Mouse (Mus musculus) embryonic stem cell, embryonic (primary cell): ENCODE results near the gene B4galnt4.

Experiments
- CTCF ChIA-PET, 4 experiments: fragments of 300-600 bp in 2 of 4; fragments of 350-600 bp in 2 of 4; sonication (Branson Sonifier 250); formaldehyde crosslinking; loops; one replicate each; lab custom pipeline; 2022; ENCODE audit warnings: inconsistent platforms in 2 of 4; lab: Charles Lee
- POLR2A ChIA-PET, 4 experiments: fragments of 300-600 bp in 2 of 4; fragments of 350-600 bp in 2 of 4; sonication (Branson Sonifier 250); formaldehyde crosslinking; loops; one replicate each; lab custom pipeline; 2022; ENCODE audit warnings: antibody characterized with exemption in 4 of 4, inconsistent platforms in 1 of 4; lab: Charles Lee

Gene B4galnt4

DNA sequence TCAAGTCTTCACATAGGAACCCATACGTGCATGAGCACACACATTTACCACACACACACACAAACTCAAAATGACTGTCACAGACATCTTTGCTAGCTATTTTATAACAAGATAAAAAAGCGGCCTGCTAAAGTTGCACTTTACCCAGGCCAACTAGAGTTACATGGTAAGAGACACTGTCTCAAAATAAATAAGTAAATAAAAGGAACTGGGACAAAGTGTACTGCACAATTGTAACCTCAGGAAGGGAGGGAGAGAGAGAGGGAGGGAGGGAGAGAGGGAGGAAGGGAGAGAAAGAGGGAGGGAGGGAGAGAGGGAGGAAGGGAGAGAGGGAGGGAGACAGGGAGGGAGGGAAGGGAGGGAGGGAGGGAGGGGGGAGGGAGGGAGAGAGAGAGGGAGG is 8.5 kb upstream of the B4galnt4 start:
- ChIA-PET POLR2A (interaction anchor here in 3 of 4 experiments (0.6 to 2.5 kb wide), 17 partner anchors 8 to 125 kb away, joined by 3 to 31 read pairs (median 4); partner anchors contain the start of genes B4galnt4 (in 1 of the 3), Ifitm1 (in 1 of the 3) and Pgghg (in 1 of the 3)), CTCF (interaction anchor here in 1 of 4 experiments (1.5 to 2.2 kb wide), 3 partner anchors 17 to 144 kb away, joined by 6 to 13 read pairs (median 9); no protein-coding TSS in a partner anchor)

DNA sequence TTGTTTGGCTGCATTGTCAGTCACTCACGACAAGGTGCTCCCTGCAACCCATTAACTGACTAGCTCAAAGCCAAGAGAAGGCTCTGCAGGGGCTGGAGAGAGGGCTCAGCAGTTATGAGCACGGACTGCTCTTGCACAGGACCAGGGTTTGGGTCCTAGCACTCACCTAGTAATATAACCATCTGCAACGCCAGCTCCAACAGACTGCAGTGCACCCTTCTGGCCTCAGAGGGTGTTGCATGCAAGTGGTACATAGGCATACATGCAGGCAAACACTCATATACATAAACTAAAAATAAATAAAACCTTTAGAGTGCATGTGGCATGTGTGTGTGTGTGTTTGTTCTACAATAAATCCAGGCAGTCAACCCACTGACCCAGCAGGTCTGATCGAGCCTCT is 5.1 kb upstream of the B4galnt4 start:
- ChIA-PET POLR2A (interaction anchor here in 3 of 4 experiments (0.7 to 2.3 kb wide), 28 partner anchors 8 to 306 kb away, joined by 3 to 14 read pairs (median 4); partner anchors contain the start of genes Hras (in 1 of the 3), Lrrc56 (in 1 of the 3), Pgghg (in 1 of the 3) and Rnh1 (in 1 of the 3)), CTCF (interaction anchor here (0.6 to 2.5 kb wide), 19 partner anchors 8 to 1692 kb away, joined by 3 to 13 read pairs (median 4); partner anchors contain the start of genes Lrrc56 (in 1 of the 4) and Utf1 (in 1 of the 4))

DNA sequence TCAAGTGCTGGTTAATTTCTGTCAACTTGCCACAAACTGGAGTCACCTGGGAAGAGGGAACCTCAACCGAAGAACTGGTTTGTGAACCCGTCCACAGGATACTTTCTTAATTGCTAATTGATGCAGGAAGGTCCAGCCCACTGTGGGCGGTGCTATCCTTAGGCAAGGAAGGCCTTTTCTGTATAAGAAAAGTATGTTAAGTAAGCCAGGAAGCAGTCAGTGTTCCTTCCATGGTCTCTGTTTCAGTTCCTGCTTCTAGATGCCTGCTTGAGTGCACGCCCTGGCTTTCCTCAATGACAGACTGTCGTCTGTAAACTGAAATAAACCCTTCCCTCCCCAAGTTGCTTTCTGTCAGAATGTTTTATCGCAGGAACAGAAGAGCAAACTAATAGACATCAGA is 3.9 kb upstream of the B4galnt4 start:
- ChIA-PET POLR2A (interaction anchor here in 2 of 4 experiments (1.1 to 1.8 kb wide), 5 partner anchors 9 to 67 kb away, joined by 3 to 5 read pairs (median 4); partner anchors contain the start of gene Sigirr (in 1 of the 2)), CTCF (interaction anchor here in 3 of 4 experiments (1.0 to 2.4 kb wide), 7 partner anchors 7 to 149 kb away, joined by 3 to 13 read pairs (median 5); no protein-coding TSS in a partner anchor)

DNA sequence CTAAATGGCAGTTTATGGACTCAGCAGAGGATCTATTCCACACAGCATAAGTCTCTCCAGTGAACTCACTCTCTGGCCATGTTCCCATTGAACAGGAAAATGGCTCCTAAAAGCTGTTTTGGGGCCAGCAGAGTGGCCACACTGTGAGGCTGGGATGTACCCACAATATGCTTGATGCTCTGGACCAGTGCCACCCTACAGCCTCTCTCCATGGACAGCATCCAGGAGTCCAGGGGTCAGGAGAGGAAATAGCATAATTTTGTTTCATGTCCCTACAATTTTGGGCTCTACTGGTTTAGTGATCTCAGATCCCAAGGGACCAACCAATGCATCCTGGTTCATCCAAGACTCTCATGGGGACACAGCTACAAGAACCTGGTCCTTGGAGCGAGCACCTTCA is 3.4 kb upstream of the B4galnt4 start:
- ChIA-PET POLR2A (interaction anchor here in 2 of 4 experiments (0.5 to 1.2 kb wide), 2 partner anchors 12 to 113 kb away, joined by 3 read pairs; no protein-coding TSS in a partner anchor), CTCF (no interaction called here)

DNA sequence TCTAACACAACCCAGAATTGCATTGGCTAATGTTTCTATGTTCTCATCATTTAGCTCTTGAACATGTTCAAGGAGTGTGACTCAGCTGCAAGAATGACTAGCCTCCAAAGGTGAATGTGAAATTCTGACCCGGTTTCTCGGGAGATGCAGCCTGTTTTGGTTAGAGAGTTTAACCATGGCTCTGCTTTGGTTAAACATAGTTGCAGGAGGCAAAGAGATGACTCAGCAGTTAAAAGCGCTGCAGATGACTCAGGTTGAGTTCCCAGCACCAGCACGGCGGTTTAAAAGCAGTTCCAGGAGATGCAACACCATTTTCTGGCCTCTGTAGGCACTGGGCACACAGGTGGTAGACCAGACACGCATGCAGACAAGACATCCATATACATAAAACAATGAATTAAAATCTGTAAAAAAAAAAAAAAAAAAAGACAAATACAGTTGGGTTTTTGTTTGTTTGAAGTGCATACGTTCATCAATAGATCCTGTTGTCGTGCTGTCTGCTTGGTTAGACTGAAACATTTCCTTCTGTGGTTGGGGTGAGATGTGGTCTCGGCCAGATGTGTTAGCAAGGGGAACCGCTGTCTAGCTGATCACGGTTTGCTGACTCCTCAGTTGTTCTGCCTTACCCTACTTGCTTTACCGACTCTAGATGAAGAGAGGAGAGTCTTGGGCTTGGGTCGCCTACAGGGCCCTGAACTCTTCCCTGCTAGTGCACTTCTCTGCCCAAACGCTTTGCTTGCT is 2.1 kb upstream of the B4galnt4 start:
- ChIA-PET CTCF (interaction anchor here in 3 of 4 experiments (0.7 to 2.7 kb wide), 7 partner anchors 10 to 872 kb away, joined by 3 to 19 read pairs (median 4); no protein-coding TSS in a partner anchor), POLR2A (interaction anchor here in 2 of 4 experiments (0.6 to 1.8 kb wide), 4 partner anchors 10 to 1115 kb away, joined by 3 to 6 read pairs (median 4); partner anchors contain the start of genes Bet1l (in 1 of the 2), Ric8a (in 1 of the 2) and Utf1 (in 1 of the 2))

DNA sequence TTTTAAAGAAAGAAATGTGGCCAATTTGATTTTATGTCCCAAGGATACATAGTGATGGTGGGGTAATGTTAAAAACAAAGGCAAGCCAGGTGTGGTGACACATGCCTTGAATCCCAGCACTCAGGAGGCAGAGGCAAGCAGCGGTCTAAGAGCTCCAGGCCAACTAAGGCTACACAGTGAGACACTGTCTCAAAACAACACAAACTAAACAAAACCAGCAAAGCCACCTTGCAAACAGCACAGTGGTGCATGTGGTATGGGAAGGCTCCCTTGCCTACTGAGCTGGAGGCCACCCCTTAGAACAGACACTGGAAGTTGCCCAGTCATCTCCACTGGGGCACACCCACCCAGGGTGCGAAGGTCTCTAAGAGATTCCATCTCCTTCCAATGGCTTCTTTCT is 975 bp upstream of the B4galnt4 start:
- POLR2A ChIA-PET: interaction anchor here in 3 of 4 experiments (0.6 to 5.8 kb wide), 44 partner anchors 8 to 420 kb away, joined by 3 to 33 read pairs (median 4); partner anchors contain the start of genes Rnh1 (in 2 of the 3), Zfp941 (in 2 of the 3), Bet1l (in 1 of the 3) and Ifitm1 (in 1 of the 3)
- CTCF ChIA-PET: interaction anchor here in 3 of 4 experiments (0.5 to 2.7 kb wide), 15 partner anchors 9 to 157 kb away, joined by 3 to 19 read pairs (median 4); no protein-coding TSS in a partner anchor

DNA sequence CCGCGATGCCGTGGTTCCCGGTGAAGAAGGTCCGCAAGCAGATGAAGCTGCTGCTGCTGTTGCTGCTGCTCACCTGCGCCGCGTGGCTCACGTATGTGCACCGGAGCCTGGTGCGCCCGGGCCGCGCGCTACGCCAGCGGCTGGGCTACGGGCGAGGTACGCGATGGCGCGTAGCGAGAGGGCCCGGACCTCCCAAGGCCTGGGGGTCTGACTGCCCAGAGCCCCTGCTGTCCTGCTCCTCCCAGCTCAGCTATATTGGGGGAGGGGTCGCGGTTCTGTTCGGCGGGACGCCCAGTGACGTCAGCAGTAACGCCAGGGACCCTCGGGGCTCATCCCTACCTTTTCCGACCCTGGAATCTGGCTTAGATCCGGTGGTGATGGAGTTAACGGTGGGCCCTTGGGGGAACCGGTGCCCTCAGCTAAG is 377 bp downstream of the B4galnt4 start:
- CTCF ChIA-PET: interaction anchor here (0.5 to 2.7 kb wide), 16 partner anchors 9 to 397 kb away, joined by 3 to 19 read pairs (median 3); no protein-coding TSS in a partner anchor
- POLR2A ChIA-PET: interaction anchor here in 3 of 4 experiments (0.6 to 5.8 kb wide), 19 partner anchors 9 to 331 kb away, joined by 3 to 33 read pairs (median 4); partner anchors contain the start of genes Ifitm2 (in 1 of the 3), Sigirr (in 1 of the 3), Taldo1 (in 1 of the 3) and Urah (in 1 of the 3)

DNA sequence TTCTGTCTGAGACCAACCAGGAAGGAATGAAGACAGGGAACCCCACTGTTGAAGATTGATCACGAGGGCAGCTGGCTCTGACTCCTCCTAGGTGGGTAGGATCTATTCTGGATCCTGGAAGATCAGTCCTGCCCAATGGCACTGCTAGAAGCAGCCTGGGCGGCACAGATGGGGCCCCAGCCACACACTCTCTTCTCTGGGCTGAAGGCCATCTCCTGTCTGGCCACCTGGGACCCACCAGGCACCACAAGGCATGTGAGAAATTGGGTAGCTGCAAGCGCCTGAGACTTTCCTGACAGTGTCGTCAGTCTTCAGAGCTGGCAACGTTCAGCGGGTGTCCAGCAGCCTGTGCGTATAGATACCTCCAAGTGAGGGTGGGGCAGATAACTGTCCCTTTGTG is 1.6 kb downstream of the B4galnt4 start:
- ChIA-PET POLR2A (interaction anchor here in 3 of 4 experiments (0.6 to 5.8 kb wide), 25 partner anchors 7 to 385 kb away, joined by 3 to 33 read pairs (median 3); partner anchors contain the start of genes Ric8a (in 2 of the 3), Bet1l (in 1 of the 3), Ifitm2 (in 1 of the 3) and Rnh1 (in 1 of the 3)), CTCF (interaction anchor here in 3 of 4 experiments (0.9 to 2.5 kb wide), 5 partner anchors 8 to 153 kb away, joined by 3 to 8 read pairs (median 4); no protein-coding TSS in a partner anchor)

DNA sequence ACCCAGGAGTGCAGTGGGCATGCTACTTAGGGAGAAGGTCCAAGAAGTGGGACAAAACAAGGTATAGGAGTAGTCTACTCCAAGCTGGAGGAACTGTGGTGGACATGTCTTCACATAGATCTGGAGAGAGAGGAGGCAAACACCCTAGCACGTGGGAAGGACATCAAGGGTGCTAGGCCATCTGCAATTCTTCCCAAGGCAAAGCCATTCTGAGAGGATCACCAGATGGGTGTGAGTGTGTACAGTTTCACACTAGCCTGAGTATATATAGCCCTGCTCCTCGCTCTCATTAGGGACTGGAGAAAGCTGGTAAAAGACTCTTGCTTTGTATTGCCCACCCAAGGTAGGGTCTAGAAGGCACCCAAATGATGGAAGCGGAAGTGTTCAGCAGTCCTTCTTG is 2.4 kb downstream of the B4galnt4 start:
- CTCF ChIA-PET: interaction anchor here in 2 of 4 experiments (1.1 to 2.5 kb wide), 3 partner anchors 7 to 160 kb away, joined by 4 to 8 read pairs (median 6); no protein-coding TSS in a partner anchor
- POLR2A ChIA-PET: interaction anchor here in 3 of 4 experiments (1.0 to 5.8 kb wide), 18 partner anchors 8 to 366 kb away, joined by 3 to 33 read pairs (median 5); partner anchors contain the start of genes Bet1l (in 1 of the 3), Cend1 (in 1 of the 3), Ifitm2 (in 1 of the 3) and Ric8a (in 1 of the 3)

DNA sequence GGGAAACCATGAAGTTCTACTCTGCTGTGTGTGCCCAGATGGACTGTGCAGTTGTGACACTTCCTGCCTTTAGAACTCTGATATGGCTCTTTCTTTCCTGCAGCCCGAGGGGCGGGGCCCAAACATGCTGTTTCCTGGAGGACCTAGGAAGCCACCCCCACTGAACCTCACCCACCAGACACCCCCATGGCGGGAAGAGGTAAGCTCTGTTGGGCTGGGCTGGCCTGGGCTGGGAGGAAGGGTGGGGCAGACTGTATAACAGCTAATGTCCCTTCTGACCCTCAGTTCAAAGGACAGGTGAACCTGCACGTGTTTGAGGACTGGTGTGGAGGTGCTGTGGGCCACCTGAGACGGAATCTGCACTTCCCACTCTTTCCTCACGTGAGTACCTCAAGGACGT is 3.3 kb downstream of the B4galnt4 start:
- POLR2A ChIA-PET: interaction anchor here (0.6 to 5.8 kb wide), 34 partner anchors 9 to 365 kb away, joined by 3 to 33 read pairs (median 4); partner anchors contain the start of genes Rassf7 (in 2 of the 4), Rnh1 (in 2 of the 4), Bet1l (in 1 of the 4) and Cend1 (in 1 of the 4)
- CTCF ChIA-PET: interaction anchor here in 3 of 4 experiments (0.5 to 1.8 kb wide), 13 partner anchors 8 to 292 kb away, joined by 3 to 6 read pairs (median 4); no protein-coding TSS in a partner anchor

DNA sequence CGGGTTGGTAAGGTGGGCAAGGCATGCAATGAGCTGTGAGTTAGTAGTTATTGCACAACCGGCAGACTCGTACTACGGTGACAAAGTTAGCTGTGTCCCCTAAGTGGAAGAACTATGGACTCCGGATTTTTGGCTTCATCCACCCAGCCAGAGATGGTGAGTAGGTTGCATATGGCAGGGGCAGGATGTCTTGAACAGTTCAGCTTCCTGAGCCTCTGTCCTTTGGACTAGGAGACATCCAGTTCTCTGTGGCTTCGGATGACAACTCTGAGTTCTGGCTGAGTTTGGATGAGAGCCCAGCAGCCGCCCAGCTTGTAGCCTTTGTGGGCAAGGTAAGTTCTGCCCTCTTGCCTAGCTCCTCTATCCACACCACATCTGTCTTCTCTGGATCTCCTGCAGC is 3.7 kb downstream of the B4galnt4 start:
- CTCF ChIA-PET: interaction anchor here in 3 of 4 experiments (0.5 to 1.8 kb wide), 15 partner anchors 9 to 291 kb away, joined by 3 to 6 read pairs (median 4); no protein-coding TSS in a partner anchor
- POLR2A ChIA-PET: interaction anchor here (0.6 to 5.8 kb wide), 34 partner anchors 8 to 365 kb away, joined by 3 to 33 read pairs (median 4); partner anchors contain the start of genes Rnh1 (in 2 of the 4), Bet1l (in 1 of the 4), Cend1 (in 1 of the 4) and Gm45785 (in 1 of the 4)

DNA sequence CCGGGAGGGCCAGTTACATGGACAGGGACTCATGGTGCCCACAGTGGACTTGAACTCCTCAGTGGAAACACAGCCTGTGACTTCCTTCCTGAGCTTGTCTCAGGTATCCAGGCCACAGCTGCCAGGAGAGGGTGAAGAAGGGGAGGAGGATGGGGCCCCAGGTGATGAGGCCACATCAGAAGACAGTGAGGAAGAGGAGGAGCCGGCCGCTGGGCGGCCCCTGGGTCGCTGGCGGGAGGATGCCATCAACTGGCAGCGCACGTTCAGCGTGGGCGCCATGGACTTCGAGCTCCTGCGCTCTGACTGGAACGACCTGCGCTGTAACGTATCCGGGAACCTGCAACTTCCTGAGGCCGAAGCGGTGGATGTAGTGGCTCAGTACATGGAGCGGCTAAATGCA is 7.4 kb downstream of the B4galnt4 start:
- CTCF ChIA-PET: interaction anchor here in 1 of 4 experiments (0.5 to 1.7 kb wide), 4 partner anchors 11 to 394 kb away, joined by 3 to 4 read pairs (median 4); no protein-coding TSS in a partner anchor
- POLR2A ChIA-PET: interaction anchor here in 3 of 4 experiments (0.6 to 6.7 kb wide), 11 partner anchors 9 to 212 kb away, joined by 3 to 48 read pairs (median 4); partner anchors contain the start of genes Gm45785 (in 1 of the 3) and Ric8a (in 1 of the 3)

DNA sequence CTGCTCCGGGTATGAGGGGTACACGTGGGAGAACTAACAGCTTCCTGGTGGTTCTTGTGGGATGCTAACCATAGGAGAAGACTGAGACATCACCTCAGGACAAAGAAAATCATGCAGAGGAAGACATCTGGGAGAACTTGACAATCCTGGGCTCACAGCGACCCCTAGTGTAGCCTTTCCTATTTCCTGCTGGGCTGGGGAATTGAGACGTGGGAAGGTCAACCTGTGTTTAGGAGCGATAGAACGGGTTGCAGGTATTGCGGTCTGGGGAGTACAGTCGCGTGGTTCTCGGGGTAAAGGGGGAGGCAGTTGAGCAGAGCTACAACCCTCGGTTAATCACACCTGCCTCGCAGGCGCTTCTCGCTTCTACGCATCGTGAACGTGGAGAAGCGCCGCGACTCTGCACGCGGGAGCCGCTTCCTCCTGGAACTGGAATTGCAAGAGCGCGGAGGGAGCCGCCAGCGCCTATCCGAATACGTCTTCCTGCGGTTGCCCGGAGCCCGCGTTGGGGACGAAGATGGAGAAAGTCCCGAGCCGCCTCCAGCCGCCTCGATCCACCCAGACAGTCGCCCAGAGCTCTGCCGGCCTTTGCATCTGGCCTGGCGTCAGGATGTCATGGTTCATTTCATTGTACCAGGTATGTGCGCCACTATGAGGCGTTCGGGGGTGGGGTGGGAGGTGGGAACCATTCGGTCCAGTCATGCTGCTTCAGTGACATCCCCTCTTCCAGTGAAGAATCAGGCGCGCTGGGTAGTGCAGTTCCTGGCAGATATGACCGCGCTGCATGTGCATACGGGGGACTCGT is 9.4 kb downstream of the B4galnt4 start:
- ChIA-PET POLR2A (interaction anchor here (0.6 to 6.7 kb wide), 68 partner anchors 8 to 400 kb away, joined by 3 to 48 read pairs (median 4); partner anchors contain the start of genes B4galnt4 (in 2 of the 4), Ifitm5 (in 2 of the 4), Rassf7 (in 2 of the 4) and Rnh1 (in 2 of the 4)), CTCF (interaction anchor here in 3 of 4 experiments (0.6 to 3.2 kb wide), 33 partner anchors 8 to 882 kb away, joined by 3 to 15 read pairs (median 4); partner anchors contain the start of genes B4galnt4 (in 1 of the 3), Pgghg (in 1 of the 3) and Sigirr (in 1 of the 3))

DNA sequence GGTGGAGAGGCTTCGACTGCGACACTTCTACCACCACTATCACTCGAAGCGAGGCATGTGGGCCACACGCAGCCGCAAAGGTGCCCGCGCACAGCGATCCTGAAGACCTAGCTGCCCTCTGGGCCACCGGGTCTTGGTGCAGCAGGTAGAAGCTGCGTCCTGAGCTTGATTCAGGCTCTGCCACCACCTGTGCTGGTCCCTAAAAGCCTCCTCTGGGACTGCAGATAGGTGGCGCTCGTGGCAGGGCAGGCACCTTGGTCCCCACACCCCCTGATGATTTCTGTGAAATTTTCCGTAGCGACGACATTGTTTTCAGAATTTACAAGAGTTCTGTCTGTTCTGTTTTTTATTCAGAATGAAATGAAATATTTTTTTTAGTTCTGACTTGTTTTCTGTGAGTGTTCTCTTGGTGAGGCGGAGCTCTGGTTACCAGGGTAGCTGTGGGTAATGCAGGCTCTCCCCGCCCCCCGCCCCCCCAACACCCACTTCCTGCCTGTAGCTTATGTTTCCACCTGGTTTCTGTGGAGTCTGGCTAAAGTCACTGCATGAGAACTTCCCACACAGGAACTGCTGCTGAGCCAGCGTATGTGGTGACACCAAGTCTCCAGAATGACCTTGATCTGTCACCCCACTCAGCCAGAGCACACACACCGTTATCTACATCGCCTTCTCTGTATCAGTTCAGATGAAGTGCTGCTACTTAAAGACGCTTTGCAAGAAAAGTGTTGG is 11.3 kb downstream of the B4galnt4 start:
- POLR2A ChIA-PET: interaction anchor here in 3 of 4 experiments (0.5 to 6.7 kb wide), 34 partner anchors 8 to 553 kb away, joined by 3 to 48 read pairs (median 4); partner anchors contain the start of genes B4galnt4 (in 1 of the 3), Pgghg (in 1 of the 3), Rassf7 (in 1 of the 3) and Rnh1 (in 1 of the 3)

DNA sequence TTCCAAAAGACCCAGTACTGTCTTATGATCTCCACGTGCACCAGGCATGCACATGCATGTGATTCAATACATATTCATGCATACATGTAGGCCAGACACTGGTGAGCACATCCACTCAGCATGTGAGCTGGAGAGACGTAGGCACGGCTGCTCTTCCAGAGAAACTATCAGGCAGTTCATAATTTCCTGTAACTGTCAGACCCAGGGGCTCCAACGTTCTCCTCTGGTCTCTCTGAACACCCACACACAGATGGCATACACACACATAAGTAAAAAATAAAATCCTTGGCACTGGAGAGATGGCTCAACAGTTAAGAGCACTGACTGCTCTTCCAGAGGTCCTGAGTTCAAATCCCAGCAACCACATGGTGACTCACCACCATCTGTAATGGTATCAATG is 12.9 kb downstream of the B4galnt4 start:
- ChIA-PET CTCF (interaction anchor here in 1 of 4 experiments (1.2 to 1.3 kb wide), 2 partner anchors 14 kb away, joined by 3 read pairs; no protein-coding TSS in a partner anchor), POLR2A (interaction anchor here in 3 of 4 experiments (0.5 to 6.7 kb wide), 9 partner anchors 8 to 107 kb away, joined by 3 to 48 read pairs (median 3); partner anchors contain the start of genes Ifitm1 (in 1 of the 3) and Ptdss2 (in 1 of the 3))

More for the DNA sequence above, 11.3 kb downstream of the B4galnt4 start:
- CTCF ChIA-PET: interaction anchor here (0.5 to 3.2 kb wide), 31 partner anchors 10 to 1194 kb away, joined by 3 to 15 read pairs (median 3); partner anchors contain the start of gene B4galnt4 (in 1 of the 4)
